Mouse (Mus musculus) C2C12 (cell line): Measurements from ENCODE around the gene Atox1.

Source experiments
- CEBPB ChIP-seq: IDR thresholded peaks from one replicate; pipeline ENCODE4 v1.6.1; 2011; ENCODE audit warnings: low read depth, mild to moderate bottlenecking, control low read depth, moderate library complexity
- CTCF ChIP-seq: IDR thresholded peaks from one replicate; pipeline ENCODE4 v1.5.1; 2011; ENCODE audit not compliant: control insufficient read depth, insufficient read depth, insufficient read length
- MAX ChIP-seq: IDR thresholded peaks from one replicate; pipeline ENCODE4 v1.6.1; 2011; ENCODE audit warnings: mild to moderate bottlenecking, control low read depth
- MYOD1 ChIP-seq: IDR thresholded peaks from one replicate; pipeline ENCODE4 v1.6.1; 2011; ENCODE audit warnings: low read depth; ENCODE audit not compliant: control insufficient read depth, insufficient read length
- USF1 ChIP-seq: IDR thresholded peaks from one replicate; pipeline ENCODE4 v1.6.1; 2011; ENCODE audit warnings: low read depth, mild to moderate bottlenecking, control low read depth, moderate library complexity

- TF ChIP-seq CTCF (no peak), CEBPB (no peak), USF1 (no peak), MYOD1 (no peak), MAX (no peak)
These were observed 31.1 kb downstream of the Atox1 start for GRCm38 (mm10) chr11:55429973-55430372.
